Comparison of ENCODE assay signal across 31 mouse cellular contexts in genomic region chr5:74180216-74180615, GRCm38 (mm10). TPM values are rescaled to one million over a fixed set of nuclear protein-coding genes. Genes with fewer than 3 reads are reported as not detected.
DNase-seq lines count a peak whose midpoint lies in the region; ATAC-seq and TF ChIP-seq lines count a peak whose summit lies in the region.
"Had no signal": no experiment of that assay in that cellular context is flagged by ENCODE, and none has a peak within 500 bp of the region (broad histone marks: within the 10 kb centered on the region; RNA-seq: fewer than 3 reads in every experiment).

No protein-coding gene starts in this region.

- no peak overlapping the region for H3K9ac ChIP-seq in forebrain, embryonic 14.5 days (ENCODE audit: low read length)
- no peak overlapping the region for H3K9ac ChIP-seq in forebrain, postnatal 0 days
- no peak overlapping the region for H3K9ac ChIP-seq in midbrain, embryonic 11.5 days (ENCODE audit: low read length)
- H3K9ac ChIP-seq in midbrain, embryonic 14.5 days (replicated peaks; ENCODE audit: low read length), result no peak overlapping the region
- H3K9ac ChIP-seq: hindbrain, embryonic 12.5 days; intestine, embryonic 15.5 days; limb, embryonic 15.5 days; liver, embryonic 13.5 days; neural tube, embryonic 15.5 days had no signal

- H3K4me2 ChIP-seq in forebrain, embryonic 14.5 days (ENCODE audit: low read length), result no peak overlapping the region
- no peak overlapping the region for H3K4me2 ChIP-seq in forebrain, postnatal 0 days (ENCODE audit: low read depth)
- H3K4me2 ChIP-seq in midbrain, embryonic 11.5 days, result no peak overlapping the region
- H3K4me2 ChIP-seq in midbrain, embryonic 14.5 days (ENCODE audit: low read length), result 0 out of 2 replicates have a peak overlapping the region, but pooled peaks have one; percentile 6
- H3K4me2 ChIP-seq: heart, embryonic 11.5 days; hindbrain, embryonic 12.5 days; intestine, embryonic 15.5 days; limb, embryonic 15.5 days; liver, embryonic 13.5 days; neural tube, embryonic 15.5 days had no signal

- DNase-seq in forebrain, embryonic 14.5 days (ENCODE audit: low spot score), result peak; percentile 40
- no peak for DNase-seq in forebrain, postnatal 0 days
- peak; percentile 87 for DNase-seq in midbrain, embryonic 11.5 days (ENCODE audit: low spot score, missing footprints)
- DNase-seq in midbrain, embryonic 14.5 days, result peak; percentile 78
- no peak for DNase-seq in left cerebral cortex, adult 18-20 months (ENCODE audit: low spot score in 2 of 2)
- no peak for DNase-seq in layer of hippocampus, adult 18-20 months (ENCODE audit: low spot score in 2 of 2)
- DNase-seq: adrenal gland, adult 2 months; adrenal gland, postnatal 36 days; B cell, adult 2 months; cerebellum, adult 11 months; cerebellum, adult 9-10 months; cerebellum, postnatal 36 days; gastrocnemius, postnatal 25 days; heart, adult 11 months; heart, postnatal 36 days; kidney, adult 2 months; kidney, postnatal 36 days; left cerebral cortex, postnatal 4 days; liver, embryonic 13.5 days; lung, adult 18-20 months; lung, postnatal 4 days; right cerebral cortex, postnatal 4 days; thymus, postnatal 4 days had no signal

- 10% methylated on average over 10 of the region's 10 CpGs for WGBS in forebrain, embryonic 14.5 days
- WGBS in forebrain, postnatal 0 days, result 15% methylated on average over 10 of the region's 10 CpGs
- 13% methylated on average over 10 of the region's 10 CpGs for WGBS in midbrain, embryonic 11.5 days
- WGBS in midbrain, embryonic 14.5 days, result 10% methylated on average over 10 of the region's 10 CpGs

- H3K36me3 ChIP-seq in forebrain, embryonic 14.5 days (ENCODE audit: control insufficient read depth, insufficient read depth, low read length), result no peaks in the 10 kb centered on the region
- H3K36me3 ChIP-seq in forebrain, postnatal 0 days (ENCODE audit: insufficient read depth), result no peaks in the 10 kb centered on the region
- H3K36me3 ChIP-seq in midbrain, embryonic 11.5 days (ENCODE audit: control insufficient read depth, insufficient read depth, low read length), result no peaks in the 10 kb centered on the region
- H3K36me3 ChIP-seq in midbrain, embryonic 14.5 days (ENCODE audit: control insufficient read depth, insufficient read depth, low read length), result no peaks in the 10 kb centered on the region
- H3K36me3 ChIP-seq: hindbrain, embryonic 12.5 days; intestine, embryonic 15.5 days; limb, embryonic 15.5 days; liver, embryonic 13.5 days; neural tube, embryonic 15.5 days had no signal

- TF ChIP-seq CTCF in forebrain, postnatal 0 days (IDR thresholded peaks at IDR 0.05; ENCODE audit: low read depth), result no peak

- no peaks in the 10 kb centered on the region for H3K27me3 ChIP-seq in forebrain, embryonic 14.5 days (replicated peaks; ENCODE audit: control insufficient read depth, insufficient read depth, low read length)
- no peaks in the 10 kb centered on the region for H3K27me3 ChIP-seq in forebrain, postnatal 0 days (ENCODE audit: insufficient read depth, low read length)
- peaks cover 4% of the 10 kb centered on the region; the same call in 1 of the 2 replicates for H3K27me3 ChIP-seq in midbrain, embryonic 11.5 days (ENCODE audit: control insufficient read depth, insufficient read depth, low read length)
- peaks cover 8% of the 10 kb centered on the region; the same call in 1 of the 2 replicates for H3K27me3 ChIP-seq in midbrain, embryonic 14.5 days (ENCODE audit: control insufficient read depth, insufficient read depth, low read length)
- H3K27me3 ChIP-seq: hindbrain, embryonic 12.5 days; intestine, embryonic 15.5 days; limb, embryonic 15.5 days; liver, embryonic 13.5 days; neural tube, embryonic 15.5 days had no signal

- peaks cover 14% of the 10 kb centered on the region for H3K4me1 ChIP-seq in forebrain, embryonic 14.5 days (ENCODE audit: control insufficient read depth, insufficient read depth, low read length)
- H3K4me1 ChIP-seq in forebrain, postnatal 0 days (ENCODE audit: insufficient read depth), result peaks cover 5% of the 10 kb centered on the region; the same call in 1 of the 2 replicates
- H3K4me1 ChIP-seq in midbrain, embryonic 11.5 days (ENCODE audit: control insufficient read depth, insufficient read depth, low read length), result peaks cover 15% of the 10 kb centered on the region; the same call in 1 of the 2 replicates
- peaks cover 18% of the 10 kb centered on the region for H3K4me1 ChIP-seq in midbrain, embryonic 14.5 days (ENCODE audit: control insufficient read depth, insufficient read depth, low read length)
- H3K4me1 ChIP-seq: liver, embryonic 13.5 days had no signal

- H3K27ac ChIP-seq in forebrain, embryonic 14.5 days (ENCODE audit: low read depth, low read length), result no peak overlapping the region
- no peak overlapping the region for H3K27ac ChIP-seq in forebrain, postnatal 0 days (ENCODE audit: low read depth, low read length)
- no peak overlapping the region for H3K27ac ChIP-seq in midbrain, embryonic 11.5 days (ENCODE audit: low read depth, low read length)
- no peak overlapping the region for H3K27ac ChIP-seq in midbrain, embryonic 14.5 days (replicated peaks; ENCODE audit: low read depth, low read length)
- H3K27ac ChIP-seq: hindbrain, embryonic 12.5 days; hindbrain, postnatal 0 days; intestine, embryonic 15.5 days; limb, embryonic 15.5 days; liver, embryonic 13.5 days; neural tube, embryonic 15.5 days had no signal

- ATAC-seq in forebrain, embryonic 14.5 days, result no peak
- no peak for ATAC-seq in forebrain, postnatal 0 days
- peak; percentile 73; the same call in 1 of the 2 replicates for ATAC-seq in midbrain, embryonic 11.5 days (ENCODE audit: low FRiP score)
- peak; percentile 55; the same call in 1 of the 2 replicates for ATAC-seq in midbrain, embryonic 14.5 days (ENCODE audit: low FRiP score, low TSS enrichment)
- ATAC-seq: hindbrain, postnatal 0 days; intestine, embryonic 15.5 days; lung, postnatal 0 days had no signal

- H3K9me3 ChIP-seq in forebrain, embryonic 14.5 days (replicated peaks; ENCODE audit: control insufficient read depth, low read length), result no peaks in the 10 kb centered on the region
- no peaks in the 10 kb centered on the region for H3K9me3 ChIP-seq in forebrain, postnatal 0 days (ENCODE audit: low read length)
- no peaks in the 10 kb centered on the region for H3K9me3 ChIP-seq in midbrain, embryonic 11.5 days (ENCODE audit: control insufficient read depth, low read length)
- no peaks in the 10 kb centered on the region for H3K9me3 ChIP-seq in midbrain, embryonic 14.5 days (ENCODE audit: control insufficient read depth, low read length)
- H3K9me3 ChIP-seq: hindbrain, embryonic 12.5 days; intestine, embryonic 15.5 days; limb, embryonic 15.5 days; liver, embryonic 13.5 days; megakaryocyte, embryonic 14.5 days; neural tube, embryonic 15.5 days had no signal

- no peak overlapping the region for H3K4me3 ChIP-seq in forebrain, embryonic 14.5 days (ENCODE audit: low read depth, low read length)
- H3K4me3 ChIP-seq in forebrain, postnatal 0 days (ENCODE audit: low read depth, low read length), result no peak overlapping the region
- H3K4me3 ChIP-seq in midbrain, embryonic 11.5 days (ENCODE audit: low read depth, low read length), result no peak overlapping the region
- H3K4me3 ChIP-seq in midbrain, embryonic 14.5 days (replicated peaks; ENCODE audit: low read depth, low read length), result no peak overlapping the region
- H3K4me3 ChIP-seq: hindbrain, embryonic 12.5 days; intestine, embryonic 15.5 days; limb, embryonic 15.5 days; liver, embryonic 13.5 days; megakaryocyte, embryonic 14.5 days; neural tube, embryonic 15.5 days had no signal

RNA-seq across cellular contexts. Expression of gene Rasl11b, which starts 14.9 kb away (rescaled TPM):
- 26.6 and 27.4 TPM in 2 replicates for polyA plus RNA-seq in forebrain, embryonic 14.5 days (2014; fragmentation: Nextera tagmentation; extraction: Ambion mirVana)
- 7.7 and 8.4 TPM in 2 replicates for total RNA-seq in forebrain, postnatal 0 days (2014; rRNA removed)
- 37.3 and 43.5 TPM in 2 replicates for polyA plus RNA-seq in forebrain, postnatal 0 days (2015; fragmentation: Nextera tagmentation; extraction: Ambion mirVana)
- 27.0 and 29.0 TPM in 2 replicates for polyA plus RNA-seq in midbrain, embryonic 11.5 days (2014; fragmentation: Nextera tagmentation; extraction: Ambion mirVana)
- polyA plus RNA-seq in midbrain, embryonic 14.5 days (2014; fragmentation: Nextera tagmentation; extraction: Ambion mirVana), result 11.4 and 13.6 TPM in 2 replicates
- 10 to 100 TPM; 73.7 to 85.4 TPM for total RNA-seq in left cerebral cortex, adult 18-20 months (2021)
- 10 to 100 TPM; 67.4 to 83.8 TPM for total RNA-seq in layer of hippocampus, adult 18-20 months (2021)

Comparison
In these comparisons a context has a peak if more than half of its experiments do, and no peak if none do; other contexts are left out.
1. DNase-seq: peak in forebrain, embryonic 14.5 days (single experiment), midbrain, embryonic 11.5 days (single experiment) and midbrain, embryonic 14.5 days (single experiment); none in forebrain, postnatal 0 days (single experiment), left cerebral cortex, adult 18-20 months (0 of 2) and layer of hippocampus, adult 18-20 months (0 of 2).
2. ATAC-seq: peak in midbrain, embryonic 11.5 days (single experiment) and midbrain, embryonic 14.5 days (single experiment); none in forebrain, embryonic 14.5 days (single experiment) and forebrain, postnatal 0 days (single experiment).